Mouse (Mus musculus): ENCODE results near the gene Pptc7. TPM values are rescaled to one million over a fixed set of nuclear protein-coding genes. Genes with fewer than 3 reads are reported as not detected.

Gene Pptc7
- polyA plus RNA-seq, 1 experiment from 2014 or later: 9.9 TPM

DNA sequence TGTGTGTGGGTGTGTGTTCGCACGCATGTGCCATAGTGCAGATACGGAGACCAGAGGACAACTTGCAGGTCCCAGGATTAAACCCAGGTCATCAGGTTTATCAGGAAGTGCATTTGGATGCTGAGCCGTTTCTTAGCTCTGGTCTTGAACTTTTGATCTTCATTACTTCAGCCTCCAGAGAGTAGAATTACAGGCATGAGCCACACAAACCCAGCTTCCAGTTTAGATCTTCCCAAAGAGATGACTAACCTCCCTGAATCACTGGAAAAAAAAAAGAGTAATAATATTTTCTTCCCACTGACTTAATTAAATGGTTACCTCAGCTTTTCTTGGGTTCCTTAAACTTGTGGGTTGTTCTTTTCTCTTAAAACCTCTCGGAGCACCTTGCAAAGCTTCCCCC is 11.3 kb upstream of the Pptc7 start:
- H3K4me2 ChIP-seq (replicated peaks): no peak overlapping the region
- 85% methylated on average over 5 of the region's 5 CpGs for WGBS
- no peak overlapping the region for H3K27ac ChIP-seq (replicated peaks)
- peaks cover 11% of the 10 kb centered on the region for H3K4me1 ChIP-seq
- no peak for ATAC-seq (ENCODE audit: low FRiP score, low read depth)
- no peaks in the 10 kb centered on the region for H3K27me3 ChIP-seq
- H3K9ac ChIP-seq (replicated peaks): no peak overlapping the region
- H3K36me3 ChIP-seq: no peaks in the 10 kb centered on the region
- no peaks in the 10 kb centered on the region for H3K9me3 ChIP-seq
- H3K4me3 ChIP-seq: no peak overlapping the region

DNA sequence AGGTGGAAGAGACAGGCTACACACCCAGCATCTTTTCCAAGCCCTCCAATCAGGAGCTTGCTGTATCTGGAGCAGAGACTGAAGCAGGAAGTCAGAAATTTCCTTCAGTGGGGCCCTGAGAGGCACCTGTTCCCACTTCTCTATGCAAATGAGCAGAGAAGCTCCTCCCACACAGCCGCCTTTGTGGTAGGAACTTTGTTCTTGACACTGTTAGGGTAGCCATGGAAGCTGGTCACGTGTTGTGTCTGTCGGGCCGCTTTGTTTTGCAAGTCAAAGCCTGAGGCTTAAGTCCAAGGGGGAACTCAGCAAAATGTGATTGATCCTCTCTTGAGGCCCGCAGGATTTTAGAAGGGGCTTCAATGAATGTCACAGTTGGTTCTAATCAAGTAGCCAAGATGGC is 9.4 kb upstream of the Pptc7 start:
- H3K27ac ChIP-seq (replicated peaks): no peak overlapping the region
- no peaks in the 10 kb centered on the region for H3K36me3 ChIP-seq
- no peak overlapping the region for H3K9ac ChIP-seq (replicated peaks)
- 9% methylated on average over 5 of the region's 5 CpGs for WGBS
- H3K9me3 ChIP-seq: no peaks in the 10 kb centered on the region
- no peak overlapping the region for H3K4me3 ChIP-seq
- H3K27me3 ChIP-seq: no peaks in the 10 kb centered on the region
- H3K4me1 ChIP-seq: peaks cover 11% of the 10 kb centered on the region
- ATAC-seq (ENCODE audit: low FRiP score, low read depth): no peak
- no peak overlapping the region for H3K4me2 ChIP-seq (replicated peaks)

DNA sequence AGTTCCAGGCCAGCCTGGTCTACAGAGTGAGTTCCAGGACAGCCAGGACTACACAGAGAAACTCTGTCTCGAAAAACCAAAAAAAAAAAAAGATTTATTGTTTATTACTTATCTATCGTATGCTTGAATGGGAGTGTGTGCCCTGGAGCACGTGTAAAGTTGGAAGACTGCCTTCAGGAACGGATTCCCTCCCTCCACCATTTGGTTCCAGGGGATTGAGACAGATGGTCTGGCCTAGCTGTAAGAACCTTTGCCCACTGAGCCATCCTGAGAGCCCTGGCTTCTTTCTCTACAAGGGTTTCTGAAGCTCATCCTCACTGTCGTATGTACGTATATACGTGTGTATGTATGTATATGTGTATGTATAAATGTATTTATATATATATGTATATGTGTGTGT is 5.2 kb upstream of the Pptc7 start:
- ATAC-seq (ENCODE audit: low FRiP score, low read depth): no peak
- Histone ChIP-seq H3K9ac (replicated peaks) (no peak overlapping the region), H3K4me1 (peaks cover 11% of the 10 kb centered on the region), H3K27ac (replicated peaks) (no peak overlapping the region), H3K9me3 (no peaks in the 10 kb centered on the region), H3K27me3 (no peaks in the 10 kb centered on the region), H3K4me2 (replicated peaks) (no peak overlapping the region), H3K36me3 (no peaks in the 10 kb centered on the region), H3K4me3 (no peak overlapping the region)
- WGBS: 91% methylated on average over 7 of the region's 7 CpGs

DNA sequence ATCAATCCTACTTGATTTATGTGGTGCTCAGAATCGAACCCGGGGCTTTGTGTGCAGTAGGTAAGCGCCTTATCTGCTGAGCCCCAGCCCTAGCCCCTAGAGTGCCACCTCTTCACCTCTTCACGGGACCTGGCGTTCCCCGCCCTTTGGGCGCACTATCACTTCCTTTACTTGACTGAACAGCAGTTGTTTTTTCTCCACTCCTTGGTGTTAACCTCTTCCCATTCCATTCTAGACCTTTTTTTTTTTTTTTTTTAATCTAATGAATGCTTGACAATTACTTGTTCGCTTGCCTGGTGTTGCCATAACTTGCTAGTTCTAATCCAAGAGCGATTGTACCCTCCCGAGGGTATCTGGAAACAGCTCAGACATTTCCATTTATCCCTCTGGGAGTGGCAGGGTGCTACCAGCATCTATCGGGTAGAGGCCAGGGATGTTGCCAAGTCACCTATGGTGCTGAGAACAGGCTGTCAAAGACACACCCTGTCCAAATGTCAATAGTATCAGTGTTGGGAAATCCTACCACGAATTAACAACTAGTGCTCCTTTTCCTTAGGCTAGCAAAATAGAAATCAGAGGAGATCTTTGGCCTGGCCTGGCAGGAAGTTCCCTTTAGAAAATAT is 4.3 kb upstream of the Pptc7 start:
- H3K4me2 ChIP-seq (replicated peaks): no peak overlapping the region

DNA sequence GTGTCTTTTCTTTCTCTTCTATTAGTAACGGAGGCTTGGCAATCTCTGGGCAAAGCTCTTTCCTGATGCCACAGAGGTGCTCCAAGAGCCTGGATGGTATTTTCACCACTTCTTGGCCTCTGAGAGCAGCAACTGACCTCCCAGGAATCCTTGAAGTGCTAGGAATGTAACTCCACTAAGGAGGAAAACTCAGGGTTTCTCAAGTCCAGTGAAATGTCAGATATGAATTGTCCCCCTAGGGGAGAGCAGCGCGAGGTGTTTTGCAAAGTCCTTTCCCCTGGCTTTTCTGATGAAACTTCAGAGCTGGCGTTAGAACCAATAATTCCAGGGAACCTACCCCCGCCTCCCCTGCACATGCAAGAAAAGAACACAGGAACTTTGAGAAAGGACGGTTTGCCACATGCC is 3.7 kb upstream of the Pptc7 start:
- peaks cover 4% of the 10 kb centered on the region for H3K4me1 ChIP-seq
- H3K36me3 ChIP-seq: no peaks in the 10 kb centered on the region
- H3K4me3 ChIP-seq: no peak overlapping the region
- H3K9me3 ChIP-seq: no peaks in the 10 kb centered on the region
- WGBS: 55% methylated on average over 6 of the region's 6 CpGs
- no peaks in the 10 kb centered on the region for H3K27me3 ChIP-seq
- no peak overlapping the region for H3K27ac ChIP-seq (replicated peaks)
- ATAC-seq (ENCODE audit: low FRiP score, low read depth): no peak
- H3K4me2 ChIP-seq (replicated peaks): no peak overlapping the region
- no peak overlapping the region for H3K9ac ChIP-seq (replicated peaks)

More for the DNA sequence above, 4.3 kb upstream of the Pptc7 start:
- H3K9me3 ChIP-seq: no peaks in the 10 kb centered on the region
- H3K36me3 ChIP-seq: no peaks in the 10 kb centered on the region
- H3K27ac ChIP-seq (replicated peaks): no peak overlapping the region
- no peak overlapping the region for H3K4me3 ChIP-seq
- peaks cover 5% of the 10 kb centered on the region; the same call in 1 of the 2 replicates for H3K4me1 ChIP-seq
- no peaks in the 10 kb centered on the region for H3K27me3 ChIP-seq
- no peak overlapping the region for H3K9ac ChIP-seq (replicated peaks)
- ATAC-seq (ENCODE audit: low FRiP score, low read depth): no peak
- 86% methylated on average over 12 of the region's 12 CpGs for WGBS

DNA sequence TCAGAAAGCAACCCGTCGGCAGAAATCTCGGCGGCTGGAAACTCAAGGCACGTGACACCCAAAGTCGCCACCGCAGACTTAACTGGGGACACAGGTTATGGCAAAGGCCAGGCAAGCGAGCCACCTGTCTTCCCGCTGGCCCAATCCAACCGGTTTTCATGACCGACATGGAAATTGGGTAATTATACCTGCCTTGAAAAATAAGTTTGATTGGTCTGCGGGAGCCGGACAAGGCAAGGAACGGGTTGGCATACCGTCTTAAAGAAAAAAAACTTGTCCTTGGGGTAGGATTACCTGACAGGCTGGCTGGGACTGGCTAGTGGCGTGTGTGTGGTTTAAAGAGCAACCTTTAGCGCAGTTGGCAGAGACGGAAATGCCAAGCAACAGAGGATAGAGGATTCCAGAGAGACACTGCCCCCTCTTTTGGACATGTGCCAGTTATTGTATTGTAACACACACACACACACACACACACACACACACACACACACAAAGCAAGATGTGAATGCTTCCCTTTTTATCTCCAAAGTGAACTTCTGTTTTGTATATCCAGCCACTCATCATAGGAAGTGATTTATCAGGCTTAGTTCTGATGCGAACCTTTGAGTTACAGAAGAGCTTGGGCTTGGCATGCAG is 3.2 kb upstream of the Pptc7 start:
- Histone ChIP-seq H3K36me3 (no peaks in the 10 kb centered on the region), H3K9ac (replicated peaks) (no peak overlapping the region), H3K27me3 (no peaks in the 10 kb centered on the region), H3K27ac (replicated peaks) (no peak overlapping the region), H3K9me3 (no peaks in the 10 kb centered on the region), H3K4me2 (replicated peaks) (no peak overlapping the region), H3K4me3 (no peak overlapping the region), H3K4me1 (peaks cover 9% of the 10 kb centered on the region)
- no peak for ATAC-seq (ENCODE audit: low FRiP score, low read depth)
- WGBS: 48% methylated on average over 19 of the region's 19 CpGs

DNA sequence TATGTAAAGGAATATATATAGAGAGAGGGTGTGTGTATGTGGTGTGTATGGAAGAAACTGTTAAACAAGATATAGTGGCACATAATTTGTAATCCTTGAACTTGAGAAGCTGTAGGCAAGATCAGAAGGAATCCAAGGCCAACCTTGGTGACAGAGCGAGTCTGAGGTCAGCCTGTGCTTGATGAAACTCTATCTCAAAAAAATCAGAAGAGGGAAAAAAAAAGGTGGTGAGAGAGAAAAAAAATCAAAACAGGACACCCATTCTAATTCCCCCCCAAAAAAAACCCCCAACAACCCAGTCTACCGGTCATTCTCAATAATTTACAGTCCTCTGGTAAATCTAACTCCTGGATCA is 360 bp upstream of the Pptc7 start:
- no peak overlapping the region for H3K9ac ChIP-seq (replicated peaks)
- no peaks in the 10 kb centered on the region for H3K9me3 ChIP-seq
- peaks cover 14% of the 10 kb centered on the region for H3K4me1 ChIP-seq
- peak overlapping the region; percentile 99 for H3K4me2 ChIP-seq (replicated peaks)
- no peak for ATAC-seq (ENCODE audit: low FRiP score, low read depth)
- no peaks in the 10 kb centered on the region for H3K27me3 ChIP-seq
- WGBS: 26% methylated on average over 2 of the region's 2 CpGs
- H3K36me3 ChIP-seq: 0 out of 2 replicates have a peak, but pooled peaks cover 2% of the 10 kb centered on the region
- no peak overlapping the region for H3K27ac ChIP-seq (replicated peaks)
- peak overlapping the region; percentile 98 for H3K4me3 ChIP-seq

DNA sequence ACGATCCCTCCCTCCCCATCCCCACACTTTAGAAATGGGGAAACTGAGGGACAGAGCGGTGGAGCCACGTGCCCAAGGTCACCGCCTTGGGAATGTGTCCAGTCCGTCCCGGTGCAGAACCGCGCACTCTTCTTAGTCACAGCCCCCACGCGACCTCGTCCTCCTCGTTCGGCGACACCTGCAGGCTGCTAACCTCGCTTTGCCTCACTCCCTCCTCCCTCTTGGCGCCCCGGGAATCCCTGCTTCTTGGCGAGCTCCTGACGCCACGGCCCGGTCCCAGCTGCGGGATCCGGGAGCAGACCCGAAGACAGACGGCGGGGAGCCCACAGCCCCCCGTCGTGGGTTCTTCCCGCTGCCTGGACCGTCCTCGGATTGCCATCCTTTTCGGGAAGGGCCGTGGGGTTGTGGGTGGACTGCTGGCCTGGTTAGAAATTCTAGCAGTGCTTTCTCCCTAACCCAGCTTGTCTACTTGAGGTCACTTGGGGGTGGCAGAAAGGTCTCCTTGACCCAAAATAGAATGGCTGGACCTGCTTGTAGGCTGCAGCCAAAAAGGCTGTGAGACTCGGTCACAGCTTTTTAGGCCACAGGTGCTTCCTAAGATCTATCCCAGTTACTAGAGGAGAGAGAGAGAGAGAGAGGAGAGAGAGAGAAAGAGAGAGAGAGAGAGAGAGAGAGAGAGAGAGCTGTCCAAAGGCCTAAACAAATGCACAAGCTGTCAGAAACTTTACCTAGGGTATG is 1.0 kb downstream of the Pptc7 start:
- H3K36me3 ChIP-seq: 0 out of 2 replicates have a peak, but pooled peaks cover 2% of the 10 kb centered on the region
- WGBS: 1% methylated on average over 34 of the region's 34 CpGs

DNA sequence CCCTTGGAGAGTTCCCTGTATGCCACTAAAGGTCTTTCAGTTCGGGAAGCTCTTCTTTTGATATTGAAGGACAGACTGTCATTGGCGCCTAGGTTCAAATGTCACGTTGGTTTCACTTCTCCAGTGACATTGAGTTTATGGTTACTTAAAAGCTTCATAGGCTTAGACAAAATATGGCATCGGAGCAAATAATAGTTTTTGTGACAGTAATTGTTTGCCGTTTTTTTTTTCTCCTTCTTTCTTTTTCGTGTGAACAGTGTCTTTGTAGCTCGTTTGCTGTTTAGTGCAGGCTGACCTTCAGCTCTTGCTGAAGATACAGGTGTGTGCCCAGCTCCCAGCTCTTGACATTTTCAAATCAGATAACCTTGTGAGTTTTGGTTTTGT is 1.6 kb downstream of the Pptc7 start:
- WGBS: 62% methylated on average over 7 of the region's 7 CpGs
- H3K4me3 ChIP-seq: peak overlapping the region; percentile 98
- H3K27ac ChIP-seq (replicated peaks): no peak overlapping the region
- 0 out of 2 replicates have a peak, but pooled peaks cover 2% of the 10 kb centered on the region for H3K36me3 ChIP-seq
- peak overlapping the region; percentile 99 for H3K4me2 ChIP-seq (replicated peaks)
- no peaks in the 10 kb centered on the region for H3K9me3 ChIP-seq
- H3K9ac ChIP-seq (replicated peaks): peak overlapping the region; percentile 96
- no peak for ATAC-seq (ENCODE audit: low FRiP score, low read depth)
- peaks cover 14% of the 10 kb centered on the region for H3K4me1 ChIP-seq
- no peaks in the 10 kb centered on the region for H3K27me3 ChIP-seq

More for the DNA sequence above, 1.0 kb downstream of the Pptc7 start:
- Histone ChIP-seq H3K4me1 (peaks cover 14% of the 10 kb centered on the region), H3K9me3 (no peaks in the 10 kb centered on the region), H3K27me3 (no peaks in the 10 kb centered on the region), H3K4me3 (peak overlapping the region; percentile 98), H3K27ac (replicated peaks) (peak overlapping the region; percentile 90), H3K4me2 (replicated peaks) (peak overlapping the region; percentile 99), H3K9ac (replicated peaks) (peak overlapping the region; percentile 96)
- ATAC-seq (ENCODE audit: low FRiP score, low read depth): peak; percentile 41

DNA sequence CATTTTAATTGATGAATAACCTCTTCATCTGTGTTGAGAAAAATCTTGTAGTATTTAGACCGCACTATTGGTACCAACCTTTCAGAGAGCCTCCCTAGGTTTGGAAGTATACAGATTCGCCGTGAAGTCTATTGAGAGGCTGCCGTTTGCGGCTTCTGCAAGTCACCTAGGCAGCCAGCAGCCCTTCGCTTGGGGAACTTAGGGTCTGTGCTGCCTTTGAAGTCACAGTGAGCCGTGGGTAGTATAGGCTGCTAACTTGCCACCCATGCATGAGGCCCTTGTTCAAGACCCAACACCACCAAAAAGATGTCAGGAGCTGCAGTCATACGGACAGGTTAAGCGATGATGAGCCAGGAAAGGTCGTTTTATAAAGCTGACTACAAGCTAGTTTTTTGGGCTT is 2.0 kb downstream of the Pptc7 start:
- H3K9ac ChIP-seq (replicated peaks): 0 out of 2 replicates have a peak overlapping the region, but pooled peaks have one; percentile 96
- WGBS: 87% methylated on average over 10 of the region's 10 CpGs
- no peak for ATAC-seq (ENCODE audit: low FRiP score, low read depth)
- peaks cover 14% of the 10 kb centered on the region for H3K4me1 ChIP-seq
- no peaks in the 10 kb centered on the region for H3K9me3 ChIP-seq
- H3K36me3 ChIP-seq: 0 out of 2 replicates have a peak, but pooled peaks cover 2% of the 10 kb centered on the region
- no peaks in the 10 kb centered on the region for H3K27me3 ChIP-seq
- no peak overlapping the region for H3K27ac ChIP-seq (replicated peaks)
- peak overlapping the region; percentile 99 for H3K4me2 ChIP-seq (replicated peaks)
- no peak overlapping the region; the same call in 1 of the 2 replicates for H3K4me3 ChIP-seq

DNA sequence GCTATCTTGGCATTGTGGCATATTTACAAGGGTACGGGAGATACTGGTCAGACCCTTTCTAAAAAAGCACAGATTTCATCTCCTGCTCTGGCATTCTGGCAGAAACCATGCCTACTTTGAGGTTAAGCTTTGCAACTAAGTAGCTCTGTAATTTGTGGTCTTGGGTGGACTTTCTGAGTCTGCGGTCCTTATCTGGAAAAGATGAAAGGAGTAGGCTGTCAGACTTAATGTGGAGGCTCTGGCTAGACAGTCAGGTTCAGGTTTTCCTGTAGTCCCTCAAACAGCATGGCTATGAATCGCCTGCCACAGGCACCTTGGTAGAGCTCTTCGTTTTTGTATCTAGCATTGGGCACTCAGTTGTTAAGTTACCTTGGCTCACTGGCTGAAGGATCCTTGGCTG is 2.9 kb downstream of the Pptc7 start:
- 0 out of 2 replicates have a peak, but pooled peaks cover 2% of the 10 kb centered on the region for H3K36me3 ChIP-seq
- no peak for ATAC-seq (ENCODE audit: low FRiP score, low read depth)
- H3K27ac ChIP-seq (replicated peaks): no peak overlapping the region
- H3K9ac ChIP-seq (replicated peaks): no peak overlapping the region; the same call in 1 of the 2 replicates
- H3K27me3 ChIP-seq: no peaks in the 10 kb centered on the region
- WGBS: 92% methylated on average over 4 of the region's 4 CpGs
- H3K9me3 ChIP-seq: no peaks in the 10 kb centered on the region
- H3K4me3 ChIP-seq: no peak overlapping the region
- H3K4me1 ChIP-seq: peaks cover 14% of the 10 kb centered on the region
- no peak overlapping the region for H3K4me2 ChIP-seq (replicated peaks)

DNA sequence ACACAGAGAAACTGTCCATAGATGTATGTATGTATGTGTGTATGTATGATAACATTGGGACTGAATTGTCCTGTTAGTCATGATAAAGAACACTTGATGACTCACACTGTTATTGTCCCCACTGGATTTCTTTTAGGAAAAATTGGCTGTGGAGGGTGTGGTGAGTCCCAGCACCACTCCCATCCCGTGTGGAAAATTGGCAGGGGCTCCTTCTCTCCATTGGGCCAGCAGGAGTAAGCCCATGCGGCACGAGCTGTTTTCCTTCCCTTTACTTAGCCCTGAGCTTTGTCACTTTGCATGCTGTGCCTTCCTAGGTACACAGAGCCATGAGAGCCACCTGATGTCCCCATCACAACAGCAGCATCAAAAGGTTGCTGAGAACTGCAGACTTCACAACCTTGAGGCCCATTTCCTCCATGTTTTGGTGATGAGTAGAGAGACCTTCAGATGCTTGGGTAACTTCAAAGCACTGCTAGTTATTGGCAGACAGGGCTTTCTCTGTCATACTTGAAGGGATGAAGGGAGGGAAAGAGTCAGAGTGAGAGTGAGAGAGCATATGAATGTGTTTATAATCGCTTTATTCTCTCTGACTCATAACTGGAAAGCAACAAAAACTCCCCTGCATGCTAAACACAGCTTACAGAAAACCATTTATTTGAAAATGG is 4.1 kb downstream of the Pptc7 start:
- no peak for ATAC-seq (ENCODE audit: low FRiP score, low read depth)
- 91% methylated on average over 4 of the region's 4 CpGs for WGBS
- Histone ChIP-seq H3K27me3 (no peaks in the 10 kb centered on the region), H3K27ac (replicated peaks) (no peak overlapping the region), H3K9ac (replicated peaks) (no peak overlapping the region), H3K4me1 (peaks cover 16% of the 10 kb centered on the region), H3K9me3 (no peaks in the 10 kb centered on the region), H3K4me2 (replicated peaks) (no peak overlapping the region), H3K4me3 (no peak overlapping the region), H3K36me3 (0 out of 2 replicates have a peak, but pooled peaks cover 2% of the 10 kb centered on the region)

Measured in midbrain, embryonic 12.5 days (tissue).